Mouse (Mus musculus) lung, adult 2 months (tissue): ENCODE data around the gene Ubash3b.

Source experiments
- CTCF ChIP-seq: fragments of 200-500 bp; IDR thresholded peaks from 2 replicates; pipeline ENCODE4 v1.5.1; 2011; ENCODE audit warnings: mild to moderate bottlenecking, low read length, control low read depth; ENCODE audit not compliant: insufficient read depth
- POLR2A ChIP-seq: fragments of 200-500 bp; IDR thresholded peaks from 2 replicates; pipeline ENCODE4 v1.6.1; 2011; ENCODE audit warnings: low read depth, mild to moderate bottlenecking, control low read depth, low read length, borderline replicate concordance; ENCODE audit errors: extremely low read depth

DNA sequence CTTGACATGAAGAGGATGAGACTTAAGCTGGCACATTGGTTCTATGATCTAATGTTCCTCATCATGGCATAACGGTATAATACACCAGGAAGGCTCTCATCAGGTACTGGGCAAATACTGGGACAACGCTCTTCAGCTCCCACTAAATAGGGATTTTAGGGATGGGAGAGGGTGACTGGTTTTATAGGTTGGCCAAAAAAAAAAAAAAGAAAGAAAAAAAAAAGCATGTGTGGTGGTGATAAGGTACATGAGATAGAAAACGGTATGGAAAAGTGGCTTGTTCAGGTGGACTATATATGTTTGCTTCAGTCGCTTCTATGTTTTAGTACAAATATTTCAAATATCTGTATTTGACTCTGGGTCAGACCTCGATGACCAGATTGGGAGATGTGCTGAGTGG, 86.0 kb downstream of the Ubash3b start:
- no peak for TF ChIP-seq CTCF
- TF ChIP-seq POLR2A: no peak
